Mouse (Mus musculus): ENCODE data around the gene Unc13b. TPM values are rescaled to one million over a fixed set of nuclear protein-coding genes. Genes with fewer than 3 reads are reported as not detected.
A peak's percentile ranks its signal among the peaks of the same experiment; 100 is the strongest.

Gene Unc13b
- polyA plus RNA-seq, 1 experiment from 2014 or later = 9.1 TPM

GRCm38 (mm10) chr4:43033481-43033880 is 25.3 kb upstream of the Unc13b start:
- Histone ChIP-seq H3K36me3 (ENCODE audit: control insufficient read depth, insufficient read depth) (peaks cover 34% of the 10 kb centered on the region), H3K4me3 (ENCODE audit: low read length) (no peak overlapping the region), H3K27me3 (ENCODE audit: control insufficient read depth, insufficient read depth, low read length) (no peaks in the 10 kb centered on the region), H3K4me2 (ENCODE audit: low read depth, low read length) (no peak overlapping the region), H3K9me3 (replicated peaks; ENCODE audit: control insufficient read depth, low read length) (no peaks in the 10 kb centered on the region), H3K27ac (ENCODE audit: low read length) (no peak overlapping the region), H3K9ac (ENCODE audit: low read length) (no peak overlapping the region), H3K4me1 (ENCODE audit: control insufficient read depth, insufficient read depth, low read length) (peaks cover 16% of the 10 kb centered on the region)
- 81% methylated on average over 14 of the region's 14 CpGs for WGBS
- no peak for ATAC-seq (replicated peaks; ENCODE audit: extremely low read depth, insufficient read depth, low FRiP score)

DNA sequence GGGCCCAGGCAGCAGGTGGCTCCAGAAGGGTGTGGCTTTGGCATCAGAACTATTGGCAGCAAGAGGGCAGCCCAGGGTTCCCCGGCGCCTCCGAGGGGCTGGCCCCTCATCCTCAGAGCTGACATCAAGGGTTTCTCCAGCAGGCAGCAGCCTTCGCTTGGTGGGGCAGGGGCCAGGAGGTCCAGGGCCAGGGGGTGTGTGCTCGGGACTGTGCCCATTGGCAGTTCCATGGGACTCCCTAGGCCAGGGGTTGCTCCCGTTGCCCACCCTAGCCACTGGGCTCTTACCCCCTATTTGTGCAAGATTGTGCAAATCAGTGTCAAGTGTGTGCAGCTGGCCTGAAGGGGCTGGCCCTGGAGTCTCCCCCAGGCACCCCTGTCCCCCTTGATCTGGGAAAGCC is 22.9 kb upstream of the Unc13b start:
- ATAC-seq (replicated peaks; ENCODE audit: extremely low read depth, insufficient read depth, low FRiP score) = no peak
- no peak overlapping the region for H3K4me2 ChIP-seq (ENCODE audit: low read depth, low read length)
- no peak overlapping the region for H3K9ac ChIP-seq (ENCODE audit: low read length)
- 82% methylated on average over 6 of the region's 6 CpGs for WGBS
- peaks cover 22% of the 10 kb centered on the region for H3K4me1 ChIP-seq (ENCODE audit: control insufficient read depth, insufficient read depth, low read length)
- H3K27me3 ChIP-seq (ENCODE audit: control insufficient read depth, insufficient read depth, low read length) = no peaks in the 10 kb centered on the region
- peaks cover 24% of the 10 kb centered on the region for H3K36me3 ChIP-seq (ENCODE audit: control insufficient read depth, insufficient read depth)
- H3K27ac ChIP-seq (ENCODE audit: low read length) = no peak overlapping the region
- no peaks in the 10 kb centered on the region for H3K9me3 ChIP-seq (replicated peaks; ENCODE audit: control insufficient read depth, low read length)
- no peak overlapping the region for H3K4me3 ChIP-seq (ENCODE audit: low read length)

GRCm38 (mm10) chr4:43036356-43036755 is 22.4 kb upstream of the Unc13b start:
- H3K27ac ChIP-seq (ENCODE audit: low read length) = no peak overlapping the region
- no peak for ATAC-seq (replicated peaks; ENCODE audit: extremely low read depth, insufficient read depth, low FRiP score)
- H3K36me3 ChIP-seq (ENCODE audit: control insufficient read depth, insufficient read depth) = peaks cover 24% of the 10 kb centered on the region
- no peak overlapping the region for H3K9ac ChIP-seq (ENCODE audit: low read length)
- no peak overlapping the region for H3K4me2 ChIP-seq (ENCODE audit: low read depth, low read length)
- 90% methylated on average over 10 of the region's 10 CpGs for WGBS
- H3K4me1 ChIP-seq (ENCODE audit: control insufficient read depth, insufficient read depth, low read length) = peaks cover 22% of the 10 kb centered on the region
- no peaks in the 10 kb centered on the region for H3K9me3 ChIP-seq (replicated peaks; ENCODE audit: control insufficient read depth, low read length)
- H3K4me3 ChIP-seq (ENCODE audit: low read length) = no peak overlapping the region
- H3K27me3 ChIP-seq (ENCODE audit: control insufficient read depth, insufficient read depth, low read length) = no peaks in the 10 kb centered on the region

DNA sequence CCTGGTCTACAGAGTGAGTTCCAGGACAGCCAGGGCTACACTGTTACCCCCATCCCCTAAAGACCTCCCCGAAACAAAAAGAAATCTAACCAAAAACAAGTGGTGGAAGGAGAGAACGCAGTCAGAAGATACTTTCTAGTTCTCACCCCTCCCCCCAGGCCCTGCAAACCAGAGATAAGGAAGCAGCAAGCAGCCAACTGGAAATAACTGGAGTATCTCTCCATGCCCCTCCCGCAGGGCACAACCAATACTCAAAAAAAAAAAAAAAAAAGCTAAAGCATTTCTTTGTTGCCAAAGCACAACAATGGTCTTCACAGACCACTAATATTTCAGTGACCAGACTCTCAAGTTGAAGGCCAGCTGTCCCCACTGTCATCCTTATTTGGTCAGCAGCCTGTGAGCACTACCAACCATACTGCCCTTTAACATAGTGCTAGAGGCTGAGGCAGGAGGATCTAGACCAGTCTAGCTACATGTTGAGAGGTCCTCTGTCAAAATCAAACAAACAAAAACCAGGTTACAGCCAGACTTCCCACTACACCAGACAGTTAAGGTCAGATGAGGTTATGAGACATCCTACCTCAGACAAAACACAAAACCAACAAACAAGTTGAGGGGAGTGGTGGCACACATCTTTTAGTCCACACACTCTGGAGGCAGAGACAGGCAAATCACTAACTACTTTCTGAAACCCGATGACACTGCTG is 20.7 kb upstream of the Unc13b start:
- H3K4me3 ChIP-seq (ENCODE audit: low read length) = no peak overlapping the region
- no peak for ATAC-seq (replicated peaks; ENCODE audit: extremely low read depth, insufficient read depth, low FRiP score)
- peaks cover 19% of the 10 kb centered on the region for H3K4me1 ChIP-seq (ENCODE audit: control insufficient read depth, insufficient read depth, low read length)
- no peak overlapping the region for H3K4me2 ChIP-seq (ENCODE audit: low read depth, low read length)
- no peak overlapping the region for H3K9ac ChIP-seq (ENCODE audit: low read length)
- no peaks in the 10 kb centered on the region for H3K9me3 ChIP-seq (replicated peaks; ENCODE audit: control insufficient read depth, low read length)
- H3K27me3 ChIP-seq (ENCODE audit: control insufficient read depth, insufficient read depth, low read length) = no peaks in the 10 kb centered on the region
- no peak overlapping the region for H3K27ac ChIP-seq (ENCODE audit: low read length)
- peaks cover 24% of the 10 kb centered on the region for H3K36me3 ChIP-seq (ENCODE audit: control insufficient read depth, insufficient read depth)
- 28% methylated on average over 4 of the region's 4 CpGs for WGBS

DNA sequence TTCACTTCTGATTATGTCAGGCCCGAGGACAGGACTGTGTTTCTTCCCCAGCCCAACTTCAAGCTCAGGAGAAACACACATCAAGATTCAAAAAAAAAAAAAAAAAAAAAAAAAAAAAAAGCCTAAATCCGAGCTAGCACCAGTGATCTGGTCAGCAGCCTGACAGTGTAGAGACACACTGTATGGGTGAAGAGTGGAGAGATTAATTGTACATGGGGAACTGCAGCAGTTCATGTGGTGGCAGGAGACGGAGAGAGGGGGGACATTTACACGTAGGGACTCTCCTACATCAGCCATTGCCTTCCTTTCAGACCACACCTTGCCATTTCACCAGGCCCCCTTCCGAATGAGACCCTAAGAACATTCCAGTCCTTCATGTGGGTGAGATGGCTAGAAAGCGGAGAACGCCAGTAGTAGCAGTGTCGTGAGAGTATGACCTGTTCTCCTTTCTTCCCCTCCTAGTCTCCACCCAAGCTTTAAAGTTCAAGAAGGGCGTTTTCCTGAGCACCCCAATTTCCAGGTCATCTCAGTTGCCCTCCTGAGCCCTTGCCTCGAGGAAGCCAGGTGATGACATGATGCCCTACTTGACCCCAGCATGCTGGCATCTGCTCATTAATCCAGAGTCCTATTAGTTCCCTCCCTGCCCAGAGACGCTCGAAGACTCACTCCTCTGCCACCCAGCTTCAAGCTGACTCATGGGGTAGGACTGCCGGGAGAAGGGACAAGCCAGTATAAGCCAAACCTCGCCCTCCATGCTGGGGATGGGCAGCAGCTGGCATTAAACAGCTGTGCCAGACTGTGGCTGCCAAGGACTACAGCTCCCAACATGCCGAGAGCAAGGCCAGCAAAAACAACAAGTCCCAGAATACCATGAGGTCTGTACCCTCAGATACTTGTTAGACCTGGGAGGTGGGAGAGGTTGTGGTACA is 19.9 kb upstream of the Unc13b start:
- Histone ChIP-seq H3K27ac (ENCODE audit: low read length) (peak overlapping the region; percentile 70), H3K9ac (ENCODE audit: low read length) (peak overlapping the region; percentile 78), H3K4me3 (ENCODE audit: low read length) (peak overlapping the region; percentile 69), H3K27me3 (ENCODE audit: control insufficient read depth, insufficient read depth, low read length) (no peaks in the 10 kb centered on the region), H3K4me1 (ENCODE audit: control insufficient read depth, insufficient read depth, low read length) (peaks cover 23% of the 10 kb centered on the region), H3K36me3 (ENCODE audit: control insufficient read depth, insufficient read depth) (peaks cover 17% of the 10 kb centered on the region), H3K9me3 (replicated peaks; ENCODE audit: control insufficient read depth, low read length) (no peaks in the 10 kb centered on the region), H3K4me2 (ENCODE audit: low read depth, low read length) (peak overlapping the region; percentile 76)
- WGBS = 46% methylated on average over 15 of the region's 15 CpGs
- no peak for ATAC-seq (replicated peaks; ENCODE audit: extremely low read depth, insufficient read depth, low FRiP score)

DNA sequence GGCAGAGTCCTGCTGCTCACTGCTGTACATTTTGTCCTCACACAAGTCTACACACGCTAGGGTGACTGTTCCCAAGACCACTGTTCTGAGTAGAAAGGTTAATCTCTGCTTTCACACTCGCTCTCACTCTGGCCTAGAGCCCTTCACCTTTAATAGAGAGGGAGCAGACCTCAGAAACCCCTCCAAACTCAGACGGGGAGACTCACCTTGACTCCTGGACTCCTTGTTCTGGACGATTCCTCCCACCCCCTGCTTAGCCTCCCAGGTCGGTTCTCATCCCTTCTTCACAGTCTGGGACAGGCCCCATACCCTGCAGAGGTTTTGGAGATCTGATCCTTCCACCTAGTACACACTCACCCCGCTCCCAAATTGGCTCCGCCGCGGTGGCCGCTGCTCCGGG is 19.1 kb upstream of the Unc13b start:
- peak overlapping the region; percentile 76 for H3K4me2 ChIP-seq (ENCODE audit: low read depth, low read length)
- H3K9me3 ChIP-seq (replicated peaks; ENCODE audit: control insufficient read depth, low read length) = no peaks in the 10 kb centered on the region
- H3K4me1 ChIP-seq (ENCODE audit: control insufficient read depth, insufficient read depth, low read length) = peaks cover 31% of the 10 kb centered on the region
- peak overlapping the region; percentile 78 for H3K9ac ChIP-seq (ENCODE audit: low read length)
- H3K27ac ChIP-seq (ENCODE audit: low read length) = peak overlapping the region; percentile 70
- WGBS = 2% methylated on average over 11 of the region's 11 CpGs
- peak overlapping the region; percentile 69 for H3K4me3 ChIP-seq (ENCODE audit: low read length)
- H3K36me3 ChIP-seq (ENCODE audit: control insufficient read depth, insufficient read depth) = peaks cover 13% of the 10 kb centered on the region
- ATAC-seq (replicated peaks; ENCODE audit: extremely low read depth, insufficient read depth, low FRiP score) = no peak
- no peaks in the 10 kb centered on the region for H3K27me3 ChIP-seq (ENCODE audit: control insufficient read depth, insufficient read depth, low read length)

DNA sequence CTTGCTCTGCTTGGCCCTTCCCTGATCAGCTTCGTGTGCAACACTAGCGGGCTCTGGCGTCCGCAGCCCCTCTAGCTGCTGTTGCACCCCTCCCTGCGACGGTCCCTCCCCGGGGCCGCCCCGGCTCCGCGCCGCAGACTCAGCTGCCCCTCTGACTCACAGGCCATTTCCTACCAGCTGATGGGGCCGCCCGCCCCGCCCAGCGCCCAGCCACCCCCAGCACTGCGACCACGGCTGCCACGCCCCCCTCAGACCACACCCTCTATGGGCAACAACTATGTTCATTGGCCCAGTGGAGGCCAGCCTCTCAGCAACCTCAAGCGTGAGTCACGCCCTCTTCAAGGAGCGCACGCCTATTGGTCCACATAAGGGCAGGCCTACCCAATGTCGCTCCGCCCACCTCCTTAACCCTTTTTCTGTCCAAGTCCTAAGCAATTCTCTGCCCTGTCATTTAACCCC is 18.6 kb upstream of the Unc13b start:
- Histone ChIP-seq H3K9ac (ENCODE audit: low read length) (peak overlapping the region; percentile 78), H3K36me3 (ENCODE audit: control insufficient read depth, insufficient read depth) (peaks cover 13% of the 10 kb centered on the region), H3K4me2 (ENCODE audit: low read depth, low read length) (peak overlapping the region; percentile 76), H3K27ac (ENCODE audit: low read length) (peak overlapping the region; percentile 70), H3K4me1 (ENCODE audit: control insufficient read depth, insufficient read depth, low read length) (peaks cover 36% of the 10 kb centered on the region), H3K4me3 (ENCODE audit: low read length) (peak overlapping the region; percentile 69), H3K9me3 (replicated peaks; ENCODE audit: control insufficient read depth, low read length) (no peaks in the 10 kb centered on the region), H3K27me3 (ENCODE audit: control insufficient read depth, insufficient read depth, low read length) (no peaks in the 10 kb centered on the region)
- peak; percentile 98 for ATAC-seq (replicated peaks; ENCODE audit: extremely low read depth, insufficient read depth, low FRiP score)
- under 1% methylated on average over 25 of the region's 25 CpGs for WGBS

DNA sequence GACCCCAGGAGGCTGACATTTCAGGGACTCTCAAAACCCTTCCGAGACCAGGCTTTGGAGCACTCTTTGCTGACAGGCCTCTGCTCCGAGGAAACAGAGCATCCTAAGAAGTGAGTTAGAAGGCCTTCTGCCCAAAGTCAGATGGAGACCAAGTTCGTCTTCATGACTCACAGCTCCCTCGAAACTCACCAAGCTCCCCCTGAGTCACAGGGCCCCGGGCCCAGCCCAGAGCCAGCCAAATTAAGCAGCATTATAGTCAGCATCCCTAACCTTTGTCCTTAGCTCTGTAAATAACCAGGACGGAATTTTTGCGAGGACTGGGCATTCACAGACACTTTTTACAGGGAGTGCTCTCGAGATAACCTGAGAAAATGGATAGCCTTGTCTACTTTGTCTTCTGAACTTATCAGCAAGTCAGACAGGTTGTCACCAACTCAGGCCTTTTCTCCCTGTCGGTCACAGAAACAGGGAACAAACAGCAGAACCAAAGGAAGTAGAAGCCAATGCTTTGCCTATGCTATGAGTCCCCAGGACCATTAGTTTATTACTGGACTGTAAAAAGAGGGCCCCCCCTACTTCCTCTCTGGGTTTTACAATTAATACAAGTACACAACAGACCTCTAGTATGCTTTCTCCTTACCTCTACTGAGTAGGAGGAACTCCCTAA is 17.7 kb upstream of the Unc13b start:
- 54% methylated on average over 9 of the region's 9 CpGs for WGBS

More for the DNA sequence above, 17.7 kb upstream of the Unc13b start:
- H3K9me3 ChIP-seq (replicated peaks; ENCODE audit: control insufficient read depth, low read length) = no peaks in the 10 kb centered on the region
- ATAC-seq (replicated peaks; ENCODE audit: extremely low read depth, insufficient read depth, low FRiP score) = no peak
- H3K27ac ChIP-seq (ENCODE audit: low read length) = 0 out of 2 replicates have a peak overlapping the region, but pooled peaks have one; percentile 9
- H3K36me3 ChIP-seq (ENCODE audit: control insufficient read depth, insufficient read depth) = peaks cover 7% of the 10 kb centered on the region
- H3K4me2 ChIP-seq (ENCODE audit: low read depth, low read length) = no peak overlapping the region
- no peaks in the 10 kb centered on the region for H3K27me3 ChIP-seq (ENCODE audit: control insufficient read depth, insufficient read depth, low read length)
- H3K9ac ChIP-seq (ENCODE audit: low read length) = no peak overlapping the region
- no peak overlapping the region for H3K4me3 ChIP-seq (ENCODE audit: low read length)
- peaks cover 38% of the 10 kb centered on the region for H3K4me1 ChIP-seq (ENCODE audit: control insufficient read depth, insufficient read depth, low read length)

Measured in heart, embryonic 16.5 days (tissue).